Mouse (Mus musculus) neutrophil, adult 5-6 weeks (primary cell): ENCODE measurements around the gene Ikbip. TPM values are rescaled to one million over a fixed set of nuclear protein-coding genes. Genes with fewer than 3 reads are reported as not detected.

ENCODE experiments used
- ATAC-seq: fragments of 151-379, 151-347 bp; 2 replicates; pipeline ENCODE4 v1.8.0; 2017; ENCODE audit warnings: mild to moderate bottlenecking, moderate TSS enrichment; ENCODE audit not compliant: insufficient number of reproducible peaks, poor library complexity, low FRiP score, severe bottlenecking; ENCODE audit errors: extremely low read depth
- total RNA-seq: library from RNA; stranded (forward); fragments of 200-1000 nt; gene quantifications from 2 replicates; pipeline ENCODE4 v1.2.3, GENCODE M21; 2017

Ikbip gene
- total RNA-seq, 1 experiment from 2014 or later, result 7.8 TPM

DNA sequence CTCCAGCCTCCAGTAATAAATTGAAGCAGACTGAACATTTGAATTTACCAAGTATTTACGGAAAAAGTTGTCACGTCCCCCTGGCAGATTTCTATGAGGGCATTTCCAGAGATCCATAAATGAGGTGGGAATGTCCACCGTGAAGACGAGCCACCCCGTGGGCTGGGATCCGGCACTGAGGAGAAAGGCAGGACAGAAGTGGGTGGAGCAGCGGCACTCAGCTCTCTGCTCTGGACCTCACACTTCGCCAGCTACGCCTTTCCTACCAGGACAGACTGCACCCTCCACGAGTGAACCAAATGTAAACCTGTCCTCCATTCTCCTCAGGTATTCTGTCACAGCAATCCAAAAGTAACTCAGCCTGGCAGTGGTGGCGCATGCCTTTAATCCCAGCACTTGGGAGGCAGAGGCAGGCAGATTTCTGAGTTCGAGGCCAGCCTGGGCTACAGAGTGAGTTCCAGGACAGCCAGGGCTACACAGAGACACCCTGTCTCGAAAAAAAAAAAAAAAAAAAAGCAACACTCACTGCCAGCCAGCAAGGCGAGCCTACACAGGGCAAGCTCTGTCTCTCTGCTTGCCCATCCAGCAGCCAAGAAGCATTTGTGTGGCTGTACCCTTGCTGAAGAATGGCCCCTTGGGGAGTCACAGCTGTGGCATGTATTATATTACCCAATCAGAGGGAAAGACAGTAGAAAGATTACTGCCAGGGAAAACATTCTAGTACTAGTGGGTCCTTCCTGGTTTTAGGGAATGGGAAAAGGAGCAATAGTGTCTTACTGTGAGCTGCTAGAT lies 20.3 kb downstream of the Ikbip start:
- ATAC-seq, result no peak

DNA sequence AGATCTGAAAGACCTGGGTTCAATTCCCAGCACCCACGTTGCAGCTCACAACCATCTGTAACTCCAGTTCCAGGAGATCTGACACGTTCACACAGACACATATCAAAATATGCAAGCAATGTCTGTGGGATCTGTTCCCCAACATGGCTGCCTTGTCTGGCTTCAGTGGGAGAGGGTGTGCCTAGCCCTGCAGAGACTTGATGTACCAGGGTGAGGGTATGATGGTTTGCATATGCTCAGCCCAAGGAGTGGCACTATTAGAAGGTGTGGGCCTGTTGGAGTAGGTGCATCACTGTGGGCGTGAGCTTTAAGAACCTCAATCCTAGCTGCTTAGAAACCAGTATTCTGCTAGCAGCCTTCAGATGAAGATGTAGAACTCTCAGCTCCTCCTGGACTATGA lies 23.2 kb downstream of the Ikbip start:
- ATAC-seq, result no peak

DNA sequence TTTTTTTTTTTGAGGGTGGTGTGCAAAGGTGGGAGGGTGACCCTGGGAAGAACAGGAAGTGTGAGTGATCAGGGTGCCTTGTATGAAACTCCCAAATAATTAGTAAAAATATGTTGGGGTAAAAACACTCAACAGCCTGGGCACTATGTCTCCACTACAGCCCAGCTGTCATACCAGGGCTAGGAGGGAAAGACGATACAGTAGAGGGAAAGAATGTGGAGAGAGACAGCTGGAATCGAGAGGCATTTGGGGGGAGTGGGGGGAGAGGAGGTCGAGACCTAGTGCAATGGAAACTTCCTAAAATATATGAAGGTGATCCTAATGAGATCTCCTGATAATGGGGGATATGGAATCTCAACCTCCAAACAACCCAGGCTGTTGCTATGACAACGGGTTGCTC lies 27.1 kb downstream of the Ikbip start:
- ATAC-seq, result no peak

DNA sequence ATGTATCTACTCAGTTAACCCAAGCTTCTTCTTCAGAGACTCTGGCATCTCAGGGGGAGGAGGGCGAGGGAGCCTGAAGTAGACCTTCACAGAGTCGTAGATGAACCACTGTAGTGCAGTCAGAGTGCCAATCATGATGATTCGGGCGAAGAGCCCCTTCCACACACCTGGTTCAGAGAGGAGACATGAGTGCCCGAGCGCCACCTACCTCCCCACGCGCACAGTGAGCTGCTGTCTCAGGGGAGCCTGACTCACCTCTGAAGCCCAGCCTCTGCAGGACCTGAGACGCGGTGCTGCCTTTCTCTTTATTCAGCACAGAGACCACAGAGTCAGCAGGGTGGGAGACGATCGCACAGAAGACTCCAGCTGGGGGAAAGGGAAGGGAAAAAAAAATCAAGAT lies 34.2 kb downstream of the Ikbip start:
- no peak for ATAC-seq

DNA sequence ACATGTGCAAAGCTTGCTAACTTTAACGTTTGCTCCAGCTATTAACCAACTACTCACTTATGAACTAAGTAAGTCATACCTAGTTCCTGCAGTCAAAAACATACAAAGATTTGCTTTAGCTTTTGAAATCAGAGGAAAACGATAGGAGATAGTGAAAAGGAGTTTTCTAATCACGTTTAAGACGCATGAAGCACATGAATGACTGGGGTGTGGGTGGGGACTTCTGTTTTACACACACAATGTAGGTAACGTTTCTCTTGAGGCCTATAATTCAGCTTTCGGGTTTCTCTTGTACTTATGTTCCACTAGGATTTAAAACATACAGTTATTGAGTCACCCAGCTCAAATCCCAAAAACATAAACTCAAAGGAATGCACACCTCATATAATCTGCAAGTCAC lies 39.9 kb downstream of the Ikbip start:
- no peak for ATAC-seq

DNA sequence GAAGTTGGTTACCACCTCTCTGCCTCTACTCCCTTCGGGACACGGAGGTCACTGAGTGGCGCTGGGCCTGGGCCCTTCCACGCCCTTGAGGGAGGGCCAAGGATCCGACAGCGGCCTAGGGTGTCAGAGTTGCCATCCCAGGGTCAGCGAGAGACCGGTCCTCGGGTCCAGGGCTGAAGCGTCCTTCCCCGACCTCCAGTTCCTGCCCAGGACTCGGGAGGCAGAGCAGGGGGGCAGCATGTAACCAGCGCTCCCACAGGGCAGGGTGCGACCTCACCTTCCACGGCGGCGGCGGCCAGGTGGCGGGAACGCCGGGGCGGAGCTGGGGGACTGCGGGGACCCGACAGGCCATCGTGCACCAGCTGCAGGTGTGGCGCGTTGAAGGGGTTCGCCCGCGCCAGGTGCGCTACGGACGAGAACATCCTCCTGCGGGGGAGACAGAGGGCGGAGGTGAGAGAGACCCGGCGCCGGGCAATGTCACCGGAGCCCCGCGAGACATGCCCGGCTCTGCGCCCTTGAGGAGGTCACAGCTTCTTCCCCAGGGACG lies 40.6 kb downstream of the Ikbip start:
- no peak for ATAC-seq

DNA sequence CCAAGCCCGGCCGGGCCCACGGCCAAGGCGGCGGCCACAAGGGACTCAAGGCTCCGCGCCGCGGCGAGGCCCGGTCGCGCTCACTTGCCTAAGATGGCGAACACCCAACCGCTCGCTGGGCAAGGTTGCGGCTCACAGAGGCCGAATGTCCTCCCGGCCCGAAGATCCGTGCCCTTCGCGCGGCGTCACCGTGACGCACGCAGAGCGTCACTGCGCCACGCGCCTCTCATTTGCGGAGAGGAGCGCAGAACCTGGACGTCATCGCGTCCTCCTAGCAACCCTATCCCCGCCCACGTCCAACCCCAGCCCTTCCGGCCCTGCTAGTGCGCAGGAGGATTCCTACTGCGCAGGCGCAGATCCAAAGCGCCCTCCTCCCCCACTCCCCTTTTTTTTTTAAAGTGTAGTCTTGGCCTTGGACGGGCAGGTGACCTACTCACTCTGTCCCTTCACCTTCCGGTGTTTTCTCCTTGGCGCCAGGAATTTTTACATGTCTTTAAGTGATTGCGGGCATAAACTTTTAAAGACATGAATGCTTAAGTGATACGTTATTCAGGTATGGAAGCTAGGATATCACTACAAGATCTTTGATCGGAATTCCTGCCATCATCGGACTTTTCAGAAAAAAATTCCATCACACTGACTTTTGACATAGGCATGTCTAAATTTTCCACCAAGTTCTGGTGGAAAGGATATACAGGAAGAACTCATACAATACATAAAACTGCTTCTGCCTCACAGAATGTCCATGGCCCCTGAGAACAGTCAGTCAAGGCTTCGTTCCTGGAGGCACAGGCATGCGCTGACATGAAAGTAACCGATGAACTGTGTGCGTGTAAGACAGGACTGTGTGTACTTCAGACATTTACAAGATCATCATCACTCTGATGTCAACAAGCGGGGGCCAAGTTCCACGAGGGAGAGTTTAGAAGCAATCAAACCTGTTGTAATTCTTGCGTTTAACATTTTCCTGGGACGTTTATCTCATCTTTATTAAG lies 41.4 kb downstream of the Ikbip start, which contains the start of gene Slc25a3:
Slc25a3 (minus strand) TSS at position 232 of the 995 bp plus-strand sequence.
- peak; percentile 99 for ATAC-seq

DNA sequence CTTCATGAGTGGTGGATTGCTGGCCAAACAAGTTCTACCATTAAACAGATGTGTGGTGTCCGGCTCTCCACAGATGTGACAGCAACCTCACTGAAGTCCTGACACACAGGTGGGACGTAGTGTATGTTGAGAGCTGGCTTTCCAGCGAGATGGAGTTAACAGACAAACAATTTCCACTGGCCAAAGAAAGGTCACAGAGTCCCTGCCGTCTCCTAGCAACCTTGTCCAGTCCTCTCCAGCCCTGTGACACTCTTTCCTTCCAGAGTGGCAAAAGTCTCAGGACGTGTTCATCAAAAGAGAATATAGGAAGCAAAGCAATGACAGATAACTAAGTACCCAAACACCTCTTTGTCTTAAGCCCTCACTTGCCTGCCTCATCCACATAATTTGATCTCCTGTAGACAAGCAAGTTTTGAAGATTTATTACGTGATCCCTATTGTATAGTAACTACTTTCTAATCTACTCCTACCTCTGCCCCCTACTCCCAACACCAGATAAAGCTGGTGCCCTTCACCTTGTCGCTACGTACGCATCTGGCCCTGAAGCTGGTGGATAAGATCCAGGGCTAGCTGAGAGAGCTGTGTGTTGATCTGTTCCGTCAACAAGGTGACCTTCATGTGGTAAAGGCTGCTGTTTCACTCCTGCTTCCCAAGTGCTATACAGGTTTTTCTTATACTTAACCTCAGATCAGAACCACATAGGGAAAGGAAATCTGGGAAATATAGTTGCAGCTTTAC lies 44.0 kb downstream of the Ikbip start:
- no peak for ATAC-seq

DNA sequence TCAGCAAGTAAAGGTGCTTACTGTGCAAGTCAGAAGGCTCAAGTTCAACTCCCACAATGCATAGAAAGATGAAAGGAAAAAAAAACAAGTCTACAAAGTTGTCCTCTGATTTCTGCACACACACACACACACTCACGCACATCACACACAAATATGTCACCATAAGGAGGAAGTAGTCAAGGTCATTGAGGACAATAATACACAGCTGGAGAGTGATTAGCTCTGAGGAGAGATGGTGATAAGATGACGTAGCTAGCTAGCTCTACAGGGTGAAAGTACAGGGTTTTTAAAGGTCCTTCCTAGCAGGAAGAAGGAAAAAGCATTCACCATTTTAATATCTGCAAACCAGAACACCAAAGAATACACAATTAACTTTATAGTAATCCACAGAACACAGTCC lies 44.7 kb downstream of the Ikbip start:
- no peak for ATAC-seq

DNA sequence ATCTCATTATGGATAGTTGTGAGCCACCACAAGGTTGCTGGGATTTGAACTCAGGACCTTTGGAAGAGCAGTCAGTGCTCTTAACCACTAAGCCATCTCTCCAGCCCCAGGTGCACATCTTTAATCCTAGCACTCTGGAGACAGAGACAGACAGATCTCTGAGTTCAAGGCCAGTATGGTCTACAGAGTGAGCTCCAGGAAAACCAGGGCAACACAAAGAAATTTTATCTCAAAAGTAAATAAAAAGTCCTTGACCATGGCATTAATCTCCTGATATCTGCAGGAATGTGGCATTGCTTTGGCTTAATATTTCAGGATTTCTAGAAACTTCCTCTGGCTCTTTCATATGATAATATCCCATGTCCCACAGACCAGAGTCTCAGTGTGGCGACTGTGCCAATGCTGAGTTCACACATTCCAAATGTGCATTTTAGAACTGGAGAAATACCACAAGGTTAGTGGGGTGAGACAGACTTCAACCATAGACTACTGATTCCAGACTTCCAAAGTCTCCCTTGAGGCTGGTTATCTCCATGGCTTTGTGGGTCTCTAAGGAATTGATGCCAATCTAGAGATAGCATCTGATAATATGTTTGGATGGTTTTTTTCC lies 45.9 kb downstream of the Ikbip start:
- no peak for ATAC-seq

DNA sequence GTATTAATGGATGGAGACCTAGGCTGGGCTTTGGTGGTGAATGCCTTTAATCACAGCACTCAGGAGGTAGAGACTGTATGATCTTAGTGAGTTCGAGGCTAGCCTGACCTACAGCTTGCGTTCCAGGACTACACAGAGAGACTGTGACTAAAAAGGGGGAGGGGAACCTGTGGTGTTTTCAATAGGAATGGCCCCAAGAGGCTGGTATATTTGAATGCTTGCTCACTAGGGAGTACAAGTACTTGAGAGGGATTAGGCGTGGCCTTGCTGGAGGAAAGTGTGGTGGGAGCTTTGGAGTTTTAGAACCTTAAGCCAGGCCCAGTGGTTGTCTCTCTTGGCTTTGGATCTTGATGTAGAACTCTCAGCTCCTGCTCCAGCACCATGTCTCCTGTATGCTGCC lies 48.1 kb downstream of the Ikbip start:
- no peak for ATAC-seq

DNA sequence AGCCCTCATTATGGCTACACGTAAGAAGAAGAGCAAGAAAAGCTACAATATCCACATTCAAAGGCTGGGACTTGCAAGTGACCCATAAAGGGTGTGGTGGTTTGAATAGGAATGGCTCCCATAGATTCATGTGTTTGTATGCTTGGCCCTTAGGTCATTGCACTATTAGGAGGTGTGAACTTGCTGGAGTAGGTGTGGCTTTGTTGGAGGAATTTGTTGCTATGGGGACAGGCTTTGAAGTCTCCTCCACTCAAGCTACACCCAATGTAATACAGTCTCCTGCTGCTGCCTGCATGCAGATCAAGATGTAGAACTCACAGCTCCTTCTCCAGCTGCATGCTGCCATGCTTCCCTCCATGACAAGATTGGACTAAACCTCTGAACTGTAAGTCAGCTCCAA lies 48.8 kb downstream of the Ikbip start:
- no peak for ATAC-seq

DNA sequence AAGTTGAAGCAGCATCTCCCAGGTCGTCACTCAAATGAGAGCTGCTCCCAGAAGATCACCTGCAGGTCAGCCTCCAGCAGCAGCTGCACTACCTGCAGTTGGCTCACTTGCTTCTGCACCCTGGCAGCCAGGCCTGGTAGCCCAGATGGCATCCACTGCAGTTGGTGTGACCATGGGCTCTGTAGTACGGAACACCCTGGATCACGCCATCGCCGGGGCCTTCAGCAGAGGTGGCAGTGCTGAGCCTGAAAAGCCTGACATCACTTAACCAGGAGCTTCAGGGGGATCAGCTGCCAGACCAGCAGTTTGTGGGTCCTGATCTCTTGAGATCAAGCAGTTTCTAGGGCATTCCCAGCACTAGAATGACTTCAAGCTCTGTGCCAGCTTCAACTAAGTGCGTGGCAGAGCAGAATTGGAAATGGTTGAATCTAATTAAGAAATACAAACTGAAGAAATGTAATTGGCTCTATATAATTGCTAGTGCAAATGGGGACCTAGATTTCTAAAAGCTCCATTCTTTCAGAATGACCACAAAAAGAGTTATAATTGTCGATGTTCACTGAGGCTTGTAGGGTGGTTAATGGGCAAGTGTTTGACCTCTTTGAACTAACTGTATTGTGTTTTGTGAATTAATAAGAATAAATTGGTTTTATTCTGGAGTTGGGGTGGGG lies 52.7 kb downstream of the Ikbip start:
- no peak for ATAC-seq

DNA sequence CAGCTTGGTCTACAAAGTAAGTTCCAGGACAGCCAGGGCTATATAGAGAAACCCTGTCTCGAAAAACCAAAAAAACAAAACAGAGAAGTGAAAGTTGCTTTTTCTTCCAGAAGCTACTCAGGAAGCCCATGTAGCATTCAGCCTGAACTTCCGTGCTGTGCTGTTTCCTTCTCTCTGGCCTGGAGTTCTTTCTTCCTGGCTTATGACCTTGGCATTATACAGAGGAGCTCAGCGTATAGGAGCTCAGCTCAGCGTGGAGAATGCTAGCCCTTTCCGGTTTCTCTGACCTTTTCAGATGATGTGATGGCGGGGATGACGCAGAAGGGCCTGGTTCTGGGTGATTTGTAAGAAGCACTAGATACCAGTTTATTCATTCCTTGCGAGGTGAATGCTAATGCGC lies 54.7 kb downstream of the Ikbip start:
- ATAC-seq, result peak; percentile 56

DNA sequence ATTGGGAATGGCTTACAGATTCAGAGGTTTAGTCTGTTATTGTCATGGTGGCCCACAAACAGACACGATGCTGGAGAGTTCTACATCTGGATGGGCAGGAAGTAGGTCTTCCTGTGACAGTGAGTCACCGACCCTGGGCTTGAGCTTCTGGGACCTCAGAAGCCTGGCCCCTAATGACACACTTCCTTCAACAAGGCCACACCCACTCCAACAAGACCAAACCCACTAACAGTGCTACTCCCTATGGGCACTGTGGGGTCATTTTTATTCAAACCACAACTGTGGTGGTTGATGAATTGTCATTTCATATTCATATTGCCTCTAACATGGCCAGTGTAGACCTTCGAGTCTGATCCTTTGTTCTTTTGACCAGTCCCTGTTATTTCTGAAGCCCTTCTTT lies 55.6 kb downstream of the Ikbip start:
- peak; percentile 47; the same call in 1 of the 2 replicates for ATAC-seq

DNA sequence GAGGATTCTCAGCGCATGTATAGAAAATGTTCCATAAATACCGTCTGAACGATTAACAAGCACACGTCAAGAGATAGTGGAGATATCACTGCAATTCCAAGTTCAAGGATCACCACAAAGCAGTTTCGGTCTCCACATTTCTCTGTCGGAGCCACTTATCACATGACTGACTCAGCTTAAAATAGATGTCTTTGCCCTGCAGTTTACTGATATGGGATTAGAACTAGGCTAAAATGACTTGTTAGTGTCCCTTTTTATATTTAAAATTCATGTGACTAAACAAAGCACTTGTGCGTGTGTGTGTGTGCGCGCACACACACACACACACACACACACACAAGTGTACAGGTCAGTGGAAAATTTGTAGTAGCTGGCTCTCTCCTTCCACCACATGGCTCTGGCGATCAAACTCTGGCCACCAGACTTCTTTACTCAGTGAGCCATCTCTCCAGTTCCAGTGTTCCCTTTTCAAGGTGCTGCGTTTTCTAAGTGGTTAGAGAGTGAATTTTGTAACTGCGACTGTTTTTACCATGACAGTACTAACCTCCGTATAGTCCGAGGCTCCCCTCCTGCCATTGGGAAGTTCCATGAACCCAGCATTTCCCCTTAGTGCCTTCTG lies 56.5 kb downstream of the Ikbip start:
- ATAC-seq, result no peak

DNA sequence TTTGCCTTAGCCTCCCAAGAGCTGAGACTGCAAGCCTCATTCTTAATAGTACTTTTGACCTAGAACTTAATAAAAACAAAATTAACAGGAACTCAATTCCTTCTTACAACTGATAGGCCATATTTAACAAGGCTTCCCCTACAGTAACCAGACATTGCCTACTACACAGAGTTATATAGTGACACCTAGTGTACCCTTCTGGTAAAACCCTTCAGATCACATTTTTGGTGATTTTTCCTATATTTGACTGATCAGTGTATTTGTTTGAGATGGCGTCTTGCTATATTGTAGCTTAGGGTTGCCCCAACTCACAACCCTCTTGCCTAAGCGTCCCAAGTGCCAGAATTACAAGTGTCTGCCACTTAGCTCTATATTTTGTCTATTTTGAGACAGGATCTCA lies 58.8 kb downstream of the Ikbip start:
- peak; percentile 74 for ATAC-seq
